Mouse (Mus musculus): ENCODE data around the gene Dnajc11.

The Dnajc11 gene

GRCm38 (mm10) chr4:151985886-151986285 is 52.4 kb downstream of the Dnajc11 start:
- no peak for DNase-seq (ENCODE audit: low spot score in 2 of 2)

DNA sequence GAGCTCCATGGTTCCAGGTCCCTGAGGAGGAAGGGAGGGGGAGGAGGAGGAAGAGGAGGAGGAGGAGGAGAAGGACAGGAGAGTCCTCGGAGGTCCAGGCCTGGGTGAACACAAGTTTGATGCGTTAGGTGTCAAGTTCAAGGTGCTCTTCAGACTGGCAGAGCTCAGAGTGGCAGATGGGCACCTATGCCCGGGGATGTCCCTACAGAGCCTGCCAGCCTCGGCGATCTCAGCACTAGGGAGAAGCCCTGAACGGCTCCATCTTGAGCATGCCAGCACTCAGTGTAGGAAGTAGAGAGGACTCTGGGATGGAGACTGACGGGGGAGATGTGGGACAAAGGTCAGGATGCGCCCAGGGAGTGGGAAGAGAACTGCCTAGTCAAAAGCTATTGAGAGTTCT is 53.2 kb downstream of the Dnajc11 start:
- no peak for DNase-seq (ENCODE audit: low spot score in 2 of 2)

GRCm38 (mm10) chr4:151988014-151988341 is 54.5 kb downstream of the Dnajc11 start:
- no peak for DNase-seq (ENCODE audit: low spot score in 2 of 2)

DNA sequence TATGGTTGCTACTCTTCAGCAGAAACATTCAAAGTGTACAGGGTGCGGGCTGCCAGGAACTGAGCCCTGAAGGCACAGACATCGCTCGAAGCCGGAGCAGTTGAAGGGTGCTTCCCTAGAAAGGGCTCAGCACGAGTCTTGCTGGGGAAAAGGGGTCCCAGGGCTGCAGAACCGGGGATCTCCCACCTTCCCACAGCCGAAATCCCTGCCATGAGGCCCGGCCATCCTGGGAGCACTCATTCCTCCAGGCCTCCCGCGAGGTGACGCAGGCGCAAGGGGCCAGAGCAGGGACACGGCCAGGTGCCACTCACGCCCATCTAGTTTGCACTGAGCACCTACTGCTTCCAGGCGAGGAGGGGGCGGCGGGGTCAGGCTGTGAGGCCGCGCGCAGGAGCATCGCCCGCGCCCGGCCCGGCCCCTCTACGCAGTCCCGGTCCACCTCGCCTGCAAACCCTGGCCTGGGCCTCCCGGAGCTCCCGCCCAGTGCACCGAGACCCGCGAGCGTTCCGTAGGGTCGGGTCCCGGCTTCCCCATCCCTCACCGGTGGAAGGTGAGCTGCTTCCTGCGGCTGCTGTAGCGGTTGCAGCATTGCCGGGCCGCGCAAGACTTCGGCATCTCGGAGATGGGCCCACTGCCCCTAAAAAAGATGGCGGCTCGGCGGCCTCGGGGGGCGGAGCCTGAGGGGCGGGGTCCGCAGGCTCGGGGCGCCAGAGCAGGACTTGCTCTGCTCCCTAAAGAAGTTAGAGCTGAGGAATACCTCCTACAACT is 55.0 kb downstream of the Dnajc11 start, which contains the start of gene Thap3:
TSS of gene Thap3 (minus strand) at position 656 of the 768 bp plus-strand sequence.
- DNase-seq (ENCODE audit: low spot score in 2 of 2): peak; percentile 80 to 82

DNA sequence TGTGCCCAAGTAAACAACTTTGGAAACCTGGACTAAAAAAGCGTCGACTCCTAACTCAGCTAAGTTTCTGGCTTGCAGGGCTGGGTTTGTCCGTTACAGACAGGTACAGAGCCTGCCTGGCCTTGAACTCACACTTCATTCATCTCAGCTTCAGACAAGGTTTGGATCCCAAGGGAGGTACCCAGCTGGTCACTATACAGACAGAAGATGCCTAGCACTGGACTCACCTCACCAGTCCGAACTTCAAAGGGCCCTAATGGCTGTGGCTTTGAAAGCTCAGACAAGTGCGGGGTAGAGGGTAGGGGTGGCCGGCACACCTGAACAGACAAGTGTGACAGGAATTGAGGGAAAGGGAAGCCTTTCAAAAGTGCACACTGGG is 55.6 kb downstream of the Dnajc11 start:
- DNase-seq (ENCODE audit: low spot score in 2 of 2): no peak

DNA sequence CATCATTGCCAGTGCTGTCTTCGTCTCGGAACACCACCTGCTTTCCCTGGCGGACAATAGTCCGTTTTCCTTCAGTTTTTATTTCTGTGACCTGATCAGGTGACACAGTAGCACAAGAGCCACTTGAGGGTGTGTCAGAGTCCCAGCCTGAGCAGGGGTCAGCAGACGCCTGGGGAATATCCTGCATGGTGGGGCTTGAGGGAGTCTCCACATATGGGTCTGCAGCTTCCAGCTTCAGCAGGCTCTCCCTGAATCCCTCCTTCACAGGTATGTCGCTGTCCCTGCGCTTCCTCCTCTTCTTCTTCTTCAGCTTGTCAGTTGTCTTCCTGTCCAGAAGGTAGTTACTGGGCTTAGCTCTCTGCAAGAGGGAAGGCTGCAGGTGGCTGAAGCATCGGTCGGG is 58.6 kb downstream of the Dnajc11 start:
- DNase-seq (ENCODE audit: low spot score in 2 of 2): no peak

GRCm38 (mm10) chr4:151993035-151993434 is 59.5 kb downstream of the Dnajc11 start:
- DNase-seq (ENCODE audit: low spot score in 2 of 2): no peak

GRCm38 (mm10) chr4:151994228-151995171 is 61.0 kb downstream of the Dnajc11 start:
- DNase-seq (ENCODE audit: low spot score in 2 of 2): no peak

DNA sequence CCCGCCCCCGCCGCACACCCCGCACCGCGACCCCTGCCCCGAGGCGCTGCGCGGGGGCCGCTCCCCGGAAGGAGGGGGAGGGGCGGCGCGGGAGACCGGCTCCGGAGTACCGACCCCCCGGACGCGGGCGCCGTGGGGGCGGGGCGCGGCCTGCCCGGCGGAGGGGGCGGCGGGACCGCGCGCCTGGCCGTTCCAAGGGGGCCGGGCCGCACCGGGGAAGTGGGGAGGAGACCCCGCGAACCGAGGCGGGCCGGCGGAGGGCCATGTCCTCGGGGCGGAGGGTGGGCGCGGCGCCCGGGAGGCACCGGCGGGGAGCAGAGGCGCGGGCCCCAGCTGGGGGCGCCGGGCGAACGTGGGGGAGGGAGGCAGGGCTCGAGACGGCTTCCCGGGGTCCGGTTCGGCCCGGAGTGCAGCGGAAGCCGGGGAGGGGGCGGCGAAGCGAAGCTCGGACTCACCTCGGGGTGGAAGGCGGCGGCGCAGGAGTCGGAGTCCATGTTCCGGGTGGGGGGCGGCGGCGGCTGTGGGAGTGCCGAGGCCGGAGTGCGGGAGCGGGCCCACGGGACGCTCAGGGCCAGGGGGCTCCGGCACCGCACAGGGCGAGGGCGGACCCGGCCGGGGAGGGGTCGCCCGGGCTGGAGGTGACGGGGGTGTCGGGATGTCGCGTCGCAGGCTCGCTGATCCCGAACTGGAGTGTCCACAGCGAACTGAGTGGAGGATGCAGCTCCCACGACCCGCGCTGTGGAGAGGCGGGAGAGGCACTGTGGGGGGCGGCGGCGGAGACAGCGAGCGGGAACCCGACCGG is 62.1 kb downstream of the Dnajc11 start:
- no peak for DNase-seq (ENCODE audit: low spot score in 2 of 2)

DNA sequence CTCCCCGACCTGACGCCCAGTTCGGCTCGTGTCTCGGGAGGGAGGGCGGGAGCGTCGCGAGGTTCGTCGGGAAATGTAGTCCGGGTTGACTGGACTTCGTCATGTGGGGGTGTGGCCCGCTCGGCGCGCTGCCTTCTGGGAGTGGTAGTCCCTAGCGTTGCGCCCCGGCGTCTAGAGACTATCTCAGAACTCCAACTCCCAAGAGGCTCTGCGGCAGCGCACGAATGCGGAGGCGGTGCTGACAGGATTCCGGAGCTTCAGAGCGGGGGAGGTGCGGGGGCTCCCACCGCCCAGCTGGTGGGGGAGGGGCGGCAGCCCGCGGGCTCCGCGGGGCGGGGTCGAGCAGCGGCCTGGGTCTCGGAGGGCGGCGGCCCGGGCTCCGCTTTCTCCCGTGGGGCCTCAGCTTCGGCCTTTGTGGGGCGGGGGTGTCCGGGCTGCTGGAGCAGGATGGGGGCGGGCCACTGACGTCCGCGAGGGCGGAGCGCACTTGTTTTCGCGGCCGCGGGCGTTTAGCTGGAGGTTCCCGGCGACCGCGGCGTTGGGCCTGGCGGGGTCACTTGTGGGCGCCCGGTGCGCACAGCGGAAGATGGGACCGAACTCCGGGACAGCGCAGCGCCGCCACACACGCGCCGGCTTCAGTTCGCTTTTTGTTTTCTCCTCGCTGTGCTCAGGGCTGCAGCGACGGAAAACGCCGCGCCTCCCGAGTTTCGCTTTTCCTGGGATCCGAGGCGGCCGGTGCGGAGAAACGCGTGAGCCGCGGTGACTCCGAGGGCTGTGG is 62.9 kb downstream of the Dnajc11 start, which contains the start of gene Phf13:
TSS of gene Phf13 (minus strand) at position 86 of the 778 bp plus-strand sequence.
- peak; percentile 98 to 99 for DNase-seq (ENCODE audit: low spot score in 2 of 2)

DNA sequence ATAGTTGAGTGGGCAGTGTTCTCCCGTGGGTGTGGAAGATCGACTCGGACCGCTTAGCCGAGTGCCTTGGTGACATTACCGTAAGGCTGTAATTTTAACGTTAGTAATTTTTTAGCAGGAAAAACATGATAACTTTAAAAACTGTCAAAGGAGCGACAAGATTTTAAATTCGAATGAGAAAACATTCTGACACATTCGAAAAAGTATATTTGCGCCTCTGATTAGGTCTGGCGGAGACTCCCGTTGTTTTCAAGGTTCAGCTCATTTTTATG is 63.4 kb downstream of the Dnajc11 start:
- no peak for DNase-seq (ENCODE audit: low spot score in 2 of 2)

DNA sequence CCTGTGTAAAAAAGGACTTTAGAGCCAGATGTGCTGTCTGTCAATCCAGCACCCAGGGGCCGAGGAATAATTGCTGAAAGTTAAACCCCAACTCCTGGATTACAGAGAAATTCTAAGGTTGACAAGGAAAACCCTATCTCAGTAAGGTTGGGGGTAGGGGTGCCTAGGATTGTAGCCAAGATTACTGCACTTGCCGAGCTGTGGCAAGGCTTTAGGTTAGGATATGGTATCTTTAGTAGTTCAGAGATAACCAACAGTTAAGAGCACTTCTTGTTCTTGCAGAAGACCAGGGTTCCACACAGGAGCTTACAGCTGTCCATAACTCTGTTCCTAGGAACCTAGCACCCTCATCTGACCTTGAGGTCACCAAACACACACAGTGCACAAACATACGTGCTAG is 64.2 kb downstream of the Dnajc11 start:
- DNase-seq (ENCODE audit: low spot score in 2 of 2): no peak

GRCm38 (mm10) chr4:151999481-151999880 is 66.0 kb downstream of the Dnajc11 start:
- no peak for DNase-seq (ENCODE audit: low spot score in 2 of 2)

DNA sequence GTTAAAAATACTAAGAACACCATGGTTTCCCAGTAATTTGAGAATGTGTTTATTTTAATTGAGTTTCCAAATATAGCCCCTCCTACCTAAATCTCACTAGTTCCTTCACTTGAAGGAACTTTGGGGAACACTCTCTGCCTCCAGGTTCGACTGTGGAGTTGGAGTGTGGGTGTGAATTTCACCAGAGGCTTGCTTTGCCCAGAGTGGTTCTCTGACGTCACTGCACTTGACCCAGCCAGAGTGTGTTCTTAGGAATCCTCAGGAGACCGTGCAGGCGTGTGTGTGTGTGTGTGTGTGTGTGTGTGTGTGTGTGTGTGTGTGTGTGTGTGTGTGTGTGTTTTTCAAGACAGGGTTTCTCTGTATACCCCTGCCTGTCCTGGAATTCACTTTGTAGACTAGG is 67.4 kb downstream of the Dnajc11 start:
- no peak for DNase-seq (ENCODE audit: low spot score in 2 of 2)

- DNase-seq (ENCODE audit: low spot score in 2 of 2): no peak
Measured at GRCm38 (mm10) chr4:152001335-152001734, 67.8 kb downstream of the Dnajc11 start.

DNA sequence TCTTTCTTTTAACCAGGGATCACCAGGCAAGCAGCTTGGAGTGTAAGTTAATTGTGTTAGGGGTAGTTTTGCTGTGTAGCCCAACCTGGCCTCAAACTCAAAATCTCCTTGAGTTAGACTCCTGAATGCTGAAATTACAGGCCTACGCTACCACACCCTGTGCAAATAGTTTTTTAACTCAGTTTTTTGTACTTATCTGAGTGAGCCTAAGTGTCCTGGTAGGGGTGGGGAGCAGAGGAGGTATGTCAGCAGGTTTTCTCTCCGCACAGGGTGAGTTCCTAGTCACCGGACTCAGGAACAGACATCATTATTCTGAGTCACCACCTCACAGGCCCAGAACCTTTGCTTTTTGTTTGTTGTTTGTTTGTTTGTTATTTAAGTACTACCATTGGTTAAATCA is 68.6 kb downstream of the Dnajc11 start:
- no peak for DNase-seq (ENCODE audit: low spot score in 2 of 2)

- DNase-seq (ENCODE audit: low spot score in 2 of 2): no peak
Measured at GRCm38 (mm10) chr4:152006137-152006536, 72.6 kb downstream of the Dnajc11 start.

DNA sequence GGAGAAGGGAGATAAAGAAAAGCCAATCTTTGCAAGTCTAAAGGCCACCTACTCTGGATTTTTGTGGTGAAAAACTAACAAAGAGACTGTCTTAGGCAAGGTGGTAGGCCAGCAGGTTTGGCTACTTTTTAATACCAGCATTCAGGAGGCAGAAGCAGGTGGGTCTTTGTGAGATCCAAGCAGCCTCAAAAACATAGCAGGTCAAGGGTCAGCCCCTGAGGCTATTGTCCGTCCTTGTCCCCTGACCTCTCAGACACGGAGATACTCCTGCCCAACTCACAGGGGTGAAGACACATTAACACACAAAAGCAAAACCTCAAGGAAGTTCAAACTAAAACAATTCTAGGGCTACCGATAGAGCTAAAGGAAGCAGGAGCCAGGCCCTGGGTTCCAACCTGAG is 73.3 kb downstream of the Dnajc11 start:
- DNase-seq (ENCODE audit: low spot score in 2 of 2): no peak

GRCm38 (mm10) chr4:152007481-152008147 is 74.1 kb downstream of the Dnajc11 start:
- no peak for DNase-seq (ENCODE audit: low spot score in 2 of 2)

DNA sequence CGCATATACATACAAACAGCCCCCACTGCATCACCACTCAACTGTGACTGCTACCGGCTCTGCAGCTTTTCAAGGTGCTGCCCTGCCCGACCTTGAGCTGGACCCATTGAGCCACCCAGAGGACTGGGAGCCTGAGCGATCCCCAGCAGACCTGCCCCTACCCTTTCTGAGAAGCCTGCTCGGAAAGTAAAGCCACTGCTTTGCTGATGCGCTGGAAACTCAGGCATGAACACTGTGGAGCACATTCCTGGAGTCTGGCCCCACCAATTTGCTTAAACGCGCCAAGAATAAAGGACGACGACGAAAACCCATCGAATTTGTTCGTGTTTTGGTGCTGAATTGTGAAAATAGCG is 74.6 kb downstream of the Dnajc11 start:
- DNase-seq (ENCODE audit: low spot score in 2 of 2): no peak

DNA sequence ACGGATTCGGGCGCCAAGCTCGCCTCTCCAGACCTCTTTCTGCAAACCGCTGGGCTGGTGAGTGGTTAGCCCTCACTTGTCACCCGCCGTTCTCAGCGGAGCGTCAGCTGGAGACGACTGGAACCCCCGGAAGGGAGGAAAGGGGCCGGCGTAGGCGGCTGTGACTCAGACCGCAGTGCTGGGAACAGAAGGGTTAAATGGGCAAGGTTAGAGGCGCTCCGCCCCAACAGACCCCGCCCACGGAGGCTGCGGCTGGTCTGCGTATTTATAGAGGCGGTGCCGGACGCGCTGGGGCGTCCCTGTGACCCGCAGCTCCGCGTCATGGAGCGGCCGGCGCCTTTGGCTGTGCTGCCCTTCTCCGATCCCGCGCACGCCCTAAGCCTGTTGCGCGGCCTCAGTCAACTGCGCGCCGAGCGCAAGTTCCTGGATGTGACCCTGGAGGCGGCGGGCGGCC is 75.2 kb downstream of the Dnajc11 start, which contains the start of gene Klhl21:
TSS of gene Klhl21 (plus strand) at position 182 of the 454 bp plus-strand sequence.
- peak; percentile 93 to 96 for DNase-seq (ENCODE audit: low spot score in 2 of 2)
